ENCODE assay signal across 17 mouse cellular contexts in the genomic region with DNA sequence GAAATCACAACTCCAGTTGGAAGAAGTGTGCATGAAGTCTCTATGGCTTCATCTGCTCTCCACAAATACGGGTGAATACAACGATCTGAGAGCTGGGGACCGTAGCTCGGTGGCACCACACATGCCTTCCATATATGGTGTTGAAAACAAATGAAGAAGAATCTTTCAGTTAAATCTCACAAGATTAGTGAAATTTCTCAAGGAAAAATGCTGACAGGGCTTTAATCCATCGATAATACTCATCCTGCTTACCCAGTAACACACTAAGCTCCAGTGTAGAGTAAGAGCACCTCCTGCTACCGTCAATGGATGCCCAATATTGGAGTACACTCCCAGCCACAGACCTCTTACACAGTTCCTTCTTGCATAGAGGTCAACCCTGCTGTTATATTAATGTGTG.
"Had no signal": no experiment of that assay in that cellular context is flagged by ENCODE, and none has a peak within 500 bp of the region (broad histone marks: within the 10 kb centered on the region; RNA-seq: fewer than 3 reads in every experiment).

No protein-coding gene starts in this region.

- H3K4me3 ChIP-seq: neural tube, embryonic 12.5 days; neural tube, embryonic 13.5 days; neural tube, embryonic 15.5 days; stomach, embryonic 15.5 days had no signal

- H3K9ac ChIP-seq: neural tube, embryonic 12.5 days; neural tube, embryonic 13.5 days; neural tube, embryonic 15.5 days; stomach, embryonic 15.5 days had no signal

- H3K9me3 ChIP-seq: neural tube, embryonic 12.5 days; neural tube, embryonic 13.5 days; neural tube, embryonic 15.5 days; stomach, embryonic 15.5 days had no signal

- H3K36me3 ChIP-seq: neural tube, embryonic 12.5 days; neural tube, embryonic 13.5 days; neural tube, embryonic 15.5 days; stomach, embryonic 15.5 days had no signal

- H3K4me1 ChIP-seq: neural tube, embryonic 12.5 days; stomach, embryonic 15.5 days had no signal

- H3K27me3 ChIP-seq: neural tube, embryonic 12.5 days; neural tube, embryonic 13.5 days; neural tube, embryonic 15.5 days; stomach, embryonic 15.5 days had no signal

- DNase-seq: retina, postnatal 1 day; right cerebral cortex, adult 18-20 months; right cerebral cortex, postnatal 14 days; right cerebral cortex, postnatal 25 days; right cerebral cortex, postnatal 4 days; spleen, adult 18-20 months; thymus, adult 18-20 months; thymus, adult 2 months; thymus, postnatal 14 days; thymus, postnatal 25 days; thymus, postnatal 36 days; thymus, postnatal 4 days had no signal

- H3K27ac ChIP-seq: neural tube, embryonic 12.5 days; neural tube, embryonic 13.5 days; neural tube, embryonic 15.5 days; stomach, embryonic 15.5 days; stomach, postnatal 0 days had no signal
